Mouse (Mus musculus) brain, adult 10 weeks (tissue): ENCODE measurements around the gene Vmn1r40. TPM values are rescaled to one million over a fixed set of nuclear protein-coding genes. Genes with fewer than 3 reads are reported as not detected.

Experiments
- polyA plus RNA-seq: library from polyadenylated mRNA; stranded (reverse); fragments of 350-450 nt; fragmentation: Illumina TruSeq; extraction: RNeasy Lipid Tissue Mini Kit (QIAGEN cat#74804); gene quantifications from one replicate; pipeline ENCODE4 v1.2.3, GENCODE M21; 2015; ENCODE audit warnings: low read depth, low replicate concordance

Vmn1r40 gene
- polyA plus RNA-seq: not detected

GRCm38 (mm10) chr6:89707240-89707639, at the start of gene Vmn1r40:
Gene Vmn1r40, plus strand, starts transcription at chr6:89707540.

GRCm38 (mm10) chr6:89740466-89740865, 33.1 kb downstream of the Vmn1r40 start, which contains the start of gene Vmn1r41:
Gene Vmn1r41, plus strand, starts transcription at chr6:89740766.

Other genes with a start within 250 kb of the Vmn1r40 start
- gene Chchd6, start 111.9 kb upstream of the Vmn1r40 start, polyA plus RNA-seq: 123 TPM
- 3.0 TPM for gene Txnrd3, start 63.6 kb upstream of the Vmn1r40 start, polyA plus RNA-seq
- not detected for gene Vmn1r41, start 33.2 kb downstream of the Vmn1r40 start, polyA plus RNA-seq
- gene Vmn1r42, start 168.9 kb downstream of the Vmn1r40 start, polyA plus RNA-seq: not detected
- not detected for gene Vmn1r43, start 168.9 kb downstream of the Vmn1r40 start, polyA plus RNA-seq
- gene Vmn1r44, start 176.1 kb downstream of the Vmn1r40 start, polyA plus RNA-seq: not detected
- not detected for gene Vmn1r45, start 233.1 kb downstream of the Vmn1r40 start, polyA plus RNA-seq